Mouse (Mus musculus): Measurements from ENCODE around the gene Olfr5. TPM values are rescaled to one million over a fixed set of nuclear protein-coding genes. Genes with fewer than 3 reads are reported as not detected.
"Not testable (repeated sequence)": the region's sequence is repeated elsewhere in the genome, so short reads cannot be mapped to it uniquely, and the experiment has no call there.

Olfr5 gene
- not detected in 2 replicates for polyA plus RNA-seq (2015; fragmentation: Nextera tagmentation; extraction: Ambion mirVana)

GRCm38 (mm10) chr7:6486841-6487240 is at the start of gene Olfr5:
TSS of gene Olfr5 (minus strand) at chr7:6486941.
- Histone ChIP-seq H3K4me1 (ENCODE audit: control insufficient read depth, low read depth, low read length) (no peaks in the 10 kb centered on the region), H3K9ac (ENCODE audit: low read depth, low read length) (no peak within 1 kb of the TSS), H3K36me3 (ENCODE audit: control insufficient read depth, insufficient read depth) (no peaks in the 10 kb centered on the region), H3K4me3 (ENCODE audit: low read depth, low read length) (no peak within 1 kb of the TSS), H3K27me3 (ENCODE audit: control insufficient read depth, insufficient read depth, low read depth, low read length) (no peaks in the 10 kb centered on the region), H3K27ac (ENCODE audit: low read length) (no peak within 1 kb of the TSS), H3K4me2 (ENCODE audit: low read depth, low read length) (no peak within 1 kb of the TSS), H3K9me3 (replicated peaks; ENCODE audit: control insufficient read depth, low read length) (no peaks in the 10 kb centered on the region)
- ATAC-seq (ENCODE audit: low read depth) = no peak
- WGBS (ENCODE audit: insufficient replicate concordance) = 8% methylated on average over 2 of the region's 2 CpGs

GRCm38 (mm10) chr7:6526141-6526540 is 39.4 kb upstream of the Olfr5 start:
- no peaks in the 10 kb centered on the region for H3K4me1 ChIP-seq (ENCODE audit: control insufficient read depth, low read depth, low read length)
- no peak overlapping the region for H3K4me2 ChIP-seq (ENCODE audit: low read depth, low read length)
- no peak overlapping the region for H3K9ac ChIP-seq (ENCODE audit: low read depth, low read length)
- 52% methylated on average over 5 of the region's 5 CpGs for WGBS (ENCODE audit: insufficient replicate concordance)
- H3K27me3 ChIP-seq (ENCODE audit: control insufficient read depth, insufficient read depth, low read depth, low read length) = no peaks in the 10 kb centered on the region
- no peak for ATAC-seq (ENCODE audit: low read depth)
- H3K4me3 ChIP-seq (ENCODE audit: low read depth, low read length) = no peak overlapping the region
- 0 out of 2 replicates have a peak, but pooled peaks cover 4% of the 10 kb centered on the region for H3K9me3 ChIP-seq (replicated peaks; ENCODE audit: control insufficient read depth, low read length)
- H3K36me3 ChIP-seq (ENCODE audit: control insufficient read depth, insufficient read depth) = no peaks in the 10 kb centered on the region
- no peak overlapping the region for H3K27ac ChIP-seq (ENCODE audit: low read length)

GRCm38 (mm10) chr7:6525001-6525400 is 38.3 kb upstream of the Olfr5 start:
- H3K4me3 ChIP-seq (ENCODE audit: low read depth, low read length) = no peak overlapping the region
- no peaks in the 10 kb centered on the region for H3K4me1 ChIP-seq (ENCODE audit: control insufficient read depth, low read depth, low read length)
- whole genome bisulfite sequencing (ENCODE audit: insufficient replicate concordance) = 48% methylated on average over 3 of the region's 3 CpGs
- no peak for ATAC-seq (ENCODE audit: low read depth)
- no peak overlapping the region for H3K4me2 ChIP-seq (ENCODE audit: low read depth, low read length)
- 0 out of 2 replicates have a peak, but pooled peaks cover 4% of the 10 kb centered on the region for H3K9me3 ChIP-seq (replicated peaks; ENCODE audit: control insufficient read depth, low read length)
- no peaks in the 10 kb centered on the region for H3K27me3 ChIP-seq (ENCODE audit: control insufficient read depth, insufficient read depth, low read depth, low read length)
- no peak overlapping the region for H3K9ac ChIP-seq (ENCODE audit: low read depth, low read length)
- H3K36me3 ChIP-seq (ENCODE audit: control insufficient read depth, insufficient read depth) = no peaks in the 10 kb centered on the region
- no peak overlapping the region for H3K27ac ChIP-seq (ENCODE audit: low read length)

GRCm38 (mm10) chr7:6522850-6523249 is 36.1 kb upstream of the Olfr5 start, which contains the start of gene Olfr1349:
TSS of gene Olfr1349 (minus strand) at chr7:6522950.
- 60% methylated on average over 5 of the region's 5 CpGs for WGBS (ENCODE audit: insufficient replicate concordance)
- Histone ChIP-seq H3K36me3 (ENCODE audit: control insufficient read depth, insufficient read depth) (no peaks in the 10 kb centered on the region), H3K9ac (ENCODE audit: low read depth, low read length) (no peak within 1 kb of the TSS), H3K4me2 (ENCODE audit: low read depth, low read length) (no peak within 1 kb of the TSS), H3K4me1 (ENCODE audit: control insufficient read depth, low read depth, low read length) (no peaks in the 10 kb centered on the region), H3K27me3 (ENCODE audit: control insufficient read depth, insufficient read depth, low read depth, low read length) (no peaks in the 10 kb centered on the region), H3K9me3 (replicated peaks; ENCODE audit: control insufficient read depth, low read length) (0 out of 2 replicates have a peak, but pooled peaks cover 4% of the 10 kb centered on the region), H3K4me3 (ENCODE audit: low read depth, low read length) (no peak within 1 kb of the TSS), H3K27ac (ENCODE audit: low read length) (no peak within 1 kb of the TSS)
- no peak for ATAC-seq (ENCODE audit: low read depth)

GRCm38 (mm10) chr7:6521666-6522065 is 34.9 kb upstream of the Olfr5 start:
- Histone ChIP-seq H3K9ac (ENCODE audit: low read depth, low read length) (no peak overlapping the region), H3K27me3 (ENCODE audit: control insufficient read depth, insufficient read depth, low read depth, low read length) (no peaks in the 10 kb centered on the region), H3K4me2 (ENCODE audit: low read depth, low read length) (no peak overlapping the region), H3K27ac (ENCODE audit: low read length) (no peak overlapping the region), H3K36me3 (ENCODE audit: control insufficient read depth, insufficient read depth) (no peaks in the 10 kb centered on the region), H3K4me3 (ENCODE audit: low read depth, low read length) (no peak overlapping the region), H3K9me3 (replicated peaks; ENCODE audit: control insufficient read depth, low read length) (peaks cover 4% of the 10 kb centered on the region; the same call in 1 of the 2 replicates), H3K4me1 (ENCODE audit: control insufficient read depth, low read depth, low read length) (no peaks in the 10 kb centered on the region)
- ATAC-seq (ENCODE audit: low read depth) = no peak
- WGBS (ENCODE audit: insufficient replicate concordance) = 15% methylated on average over 1 of the region's 1 CpGs

- no peak within 1 kb of the TSS for H3K27ac ChIP-seq (ENCODE audit: low read length)
- H3K9ac ChIP-seq (ENCODE audit: low read depth, low read length) = no peak within 1 kb of the TSS
- WGBS (ENCODE audit: insufficient replicate concordance) = 73% methylated on average over 1 of the region's 1 CpGs
- no peaks in the 10 kb centered on the region for H3K4me1 ChIP-seq (ENCODE audit: control insufficient read depth, low read depth, low read length)
- ATAC-seq (ENCODE audit: low read depth) = no peak
- H3K9me3 ChIP-seq (replicated peaks; ENCODE audit: control insufficient read depth, low read length) = no peaks in the 10 kb centered on the region
- no peaks in the 10 kb centered on the region for H3K36me3 ChIP-seq (ENCODE audit: control insufficient read depth, insufficient read depth)
- H3K27me3 ChIP-seq (ENCODE audit: control insufficient read depth, insufficient read depth, low read depth, low read length) = no peaks in the 10 kb centered on the region
- H3K4me2 ChIP-seq (ENCODE audit: low read depth, low read length) = no peak within 1 kb of the TSS
- H3K4me3 ChIP-seq (ENCODE audit: low read depth, low read length) = no peak within 1 kb of the TSS
Measured at GRCm38 (mm10) chr7:6508648-6509047, 21.9 kb upstream of the Olfr5 start, which contains the start of gene Olfr1348. TSS of gene Olfr1348 (minus strand) at chr7:6508748.

GRCm38 (mm10) chr7:6499655-6500054 is 12.9 kb upstream of the Olfr5 start, which contains the start of gene Olfr1347:
TSS of gene Olfr1347 (minus strand) at chr7:6499755.
- 34% methylated on average over 1 of the region's 1 CpGs for WGBS (ENCODE audit: insufficient replicate concordance)

GRCm38 (mm10) chr7:6477633-6478032 is 9.1 kb downstream of the Olfr5 start:
- H3K4me3 ChIP-seq (ENCODE audit: low read depth, low read length); H3K27ac ChIP-seq (ENCODE audit: low read length); H3K4me2 ChIP-seq (ENCODE audit: low read depth, low read length); ATAC-seq (ENCODE audit: low read depth); H3K9ac ChIP-seq (ENCODE audit: low read depth, low read length); H3K4me1 ChIP-seq (ENCODE audit: control insufficient read depth, low read depth, low read length); H3K36me3 ChIP-seq (ENCODE audit: control insufficient read depth, insufficient read depth); H3K9me3 ChIP-seq (replicated peaks; ENCODE audit: control insufficient read depth, low read length); H3K27me3 ChIP-seq (ENCODE audit: control insufficient read depth, insufficient read depth, low read depth, low read length): not testable (repeated sequence)
- 38% methylated on average over 2 of the region's 2 CpGs for WGBS (ENCODE audit: insufficient replicate concordance)

More at GRCm38 (mm10) chr7:6499655-6500054, 12.9 kb upstream of the Olfr5 start, which contains the start of gene Olfr1347:
- Histone ChIP-seq H3K9me3 (replicated peaks; ENCODE audit: control insufficient read depth, low read length) (no peaks in the 10 kb centered on the region), H3K4me1 (ENCODE audit: control insufficient read depth, low read depth, low read length) (no peaks in the 10 kb centered on the region), H3K36me3 (ENCODE audit: control insufficient read depth, insufficient read depth) (no peaks in the 10 kb centered on the region), H3K4me3 (ENCODE audit: low read depth, low read length) (no peak within 1 kb of the TSS), H3K9ac (ENCODE audit: low read depth, low read length) (no peak within 1 kb of the TSS), H3K27ac (ENCODE audit: low read length) (no peak within 1 kb of the TSS), H3K27me3 (ENCODE audit: control insufficient read depth, insufficient read depth, low read depth, low read length) (no peaks in the 10 kb centered on the region), H3K4me2 (ENCODE audit: low read depth, low read length) (no peak within 1 kb of the TSS)
- ATAC-seq (ENCODE audit: low read depth) = no peak

GRCm38 (mm10) chr7:6466951-6467350 is 19.8 kb downstream of the Olfr5 start, which contains the start of gene Olfr1346:
TSS of gene Olfr1346 (plus strand) at chr7:6467101.
- H3K4me1 ChIP-seq (ENCODE audit: control insufficient read depth, low read depth, low read length) = no peaks in the 10 kb centered on the region
- no peak within 1 kb of the TSS for H3K9ac ChIP-seq (ENCODE audit: low read depth, low read length)
- H3K9me3 ChIP-seq (replicated peaks; ENCODE audit: control insufficient read depth, low read length) = no peaks in the 10 kb centered on the region
- no peak for ATAC-seq (ENCODE audit: low read depth)
- H3K4me3 ChIP-seq (ENCODE audit: low read depth, low read length) = no peak within 1 kb of the TSS
- no peak within 1 kb of the TSS for H3K27ac ChIP-seq (ENCODE audit: low read length)
- no peaks in the 10 kb centered on the region for H3K36me3 ChIP-seq (ENCODE audit: control insufficient read depth, insufficient read depth)
- H3K4me2 ChIP-seq (ENCODE audit: low read depth, low read length) = no peak within 1 kb of the TSS
- no peaks in the 10 kb centered on the region for H3K27me3 ChIP-seq (ENCODE audit: control insufficient read depth, insufficient read depth, low read depth, low read length)
